Comparison of ENCODE assay signal across 9 mouse cellular contexts in genomic region chr12:54985257-54986051, GRCm38 (mm10). TPM values are rescaled to one million over a fixed set of nuclear protein-coding genes. Genes with fewer than 3 reads are reported as not detected.
DNase-seq lines count a peak whose midpoint lies in the region; ATAC-seq and TF ChIP-seq lines count a peak whose summit lies in the region.
"Had no signal": no experiment of that assay in that cellular context is flagged by ENCODE, and none has a peak within 500 bp of the region (broad histone marks: within the 10 kb centered on the region; RNA-seq: fewer than 3 reads in every experiment).

No protein-coding gene starts in this region.

- H3K36me3 ChIP-seq in G1E (replicated peaks) (peaks cover 43% of the 10 kb centered on the region), macrophage (ENCODE audit: inconsistent target) (no peaks in the 10 kb centered on the region)
- no peaks in the 10 kb centered on the region for H3K36me3 ChIP-seq in forebrain, embryonic 16.5 days (ENCODE audit: control insufficient read depth, insufficient read depth)

- peak overlapping the region; percentile 76 for H3K9ac ChIP-seq in forebrain, embryonic 16.5 days (replicated peaks; ENCODE audit: low read depth, low read length)

- peak; percentile 40 for DNase-seq in G1E (ENCODE audit: low spot score)
- peak; percentile 11 for DNase-seq in cerebellum, adult 11-12 months
- peak; percentile 67 for DNase-seq in heart, postnatal 4 days
- peak; percentile 22 to 47 for DNase-seq in layer of hippocampus, postnatal 14 days (ENCODE audit: low spot score in 2 of 2)
- DNase-seq in right cerebral cortex, adult 2 months (ENCODE audit: low spot score in 2 of 2): peak; percentile 37 to 57
- peak; percentile 15 for DNase-seq in urinary bladder, postnatal 10 days (ENCODE audit: low spot score)

- peak overlapping the region; percentile 89 for H3K4me2 ChIP-seq in forebrain, embryonic 16.5 days (ENCODE audit: low read length)

- H3K79me2 ChIP-seq in macrophage (ENCODE audit: inconsistent target): peaks cover 45% of the 10 kb centered on the region

- H3K4me1 ChIP-seq in G1E (ENCODE audit: insufficient read depth, low read depth, low read length): peaks cover 52% of the 10 kb centered on the region
- H3K4me1 ChIP-seq in forebrain, embryonic 16.5 days (replicated peaks; ENCODE audit: control insufficient read depth, insufficient read depth, low read length): peaks cover 7% of the 10 kb centered on the region

- peak overlapping the region; percentile 82 for H3K4me3 ChIP-seq in G1E (ENCODE audit: low read depth, low read length)
- H3K4me3 ChIP-seq in forebrain, embryonic 16.5 days (replicated peaks; ENCODE audit: low read length): peak overlapping the region; percentile 79
- H3K4me3 ChIP-seq in macrophage (ENCODE audit: inconsistent target): peak overlapping the region; percentile 50

- no peak for ATAC-seq in G1E (ENCODE audit: extremely low read depth, insufficient number of reproducible peaks, low FRiP score, poor library complexity, severe bottlenecking)
- ATAC-seq in forebrain, embryonic 16.5 days: peak; percentile 59

- TF ChIP-seq CTCF in G1E (IDR thresholded peaks at IDR 0.05; ENCODE audit: low read depth, low read length): no peak

- H3K27me3 ChIP-seq in G1E (ENCODE audit: insufficient read depth, low read length): no peaks in the 10 kb centered on the region
- no peaks in the 10 kb centered on the region for H3K27me3 ChIP-seq in forebrain, embryonic 16.5 days (replicated peaks; ENCODE audit: control insufficient read depth, insufficient read depth, low read length)

- H3K27ac ChIP-seq in forebrain, embryonic 16.5 days (ENCODE audit: low read length): peak overlapping the region; percentile 76
- H3K27ac ChIP-seq in macrophage: no peak overlapping the region

- WGBS in forebrain, embryonic 16.5 days: under 1% methylated on average over 81 of the region's 117 CpGs
- WGBS in macrophage (ENCODE audit: missing documents): under 1% methylated on average over 81 of the region's 117 CpGs

- no peaks in the 10 kb centered on the region for H3K9me3 ChIP-seq in G1E (replicated peaks)
- no peaks in the 10 kb centered on the region for H3K9me3 ChIP-seq in forebrain, embryonic 16.5 days (ENCODE audit: control insufficient read depth, low read length)

RNA-seq across cellular contexts. Expression of gene Gm20403, which starts 0.9 kb away (rescaled TPM):
- not detected in 2 replicates for total RNA-seq in G1E (2014; fragmentation: Nextera tagmentation)
- total RNA-seq in G1E (2017): not detected in 2 replicates
- polyA plus RNA-seq in G1E (2012): 0.46 and 0.79 TPM in 2 replicates
- polyA plus RNA-seq in forebrain, embryonic 16.5 days (2015; fragmentation: Nextera tagmentation; extraction: Ambion mirVana): not detected in 2 replicates
- total RNA-seq in heart, postnatal 4 days (2021): not detected
- not detected for total RNA-seq in layer of hippocampus, postnatal 14 days (2021)
- total RNA-seq in macrophage (2018; cell fraction: chromatin; rRNA removed): not detected
- total RNA-seq in macrophage (2018; cell fraction: cytosol; rRNA removed): not detected
- total RNA-seq in macrophage (2018; cell fraction: nucleus; rRNA removed): not detected
- not detected in 3 replicates for polyA plus RNA-seq in macrophage (2018)
- polyA plus RNA-seq: large intestine, adult 2 months had no signal

RNA-seq across cellular contexts. Expression of gene Baz1a, which starts 28.7 kb away (rescaled TPM):
- total RNA-seq in G1E (2014; fragmentation: Nextera tagmentation): 343 and 370 TPM in 2 replicates
- 138 and 174 TPM in 2 replicates for total RNA-seq in G1E (2017)
- 34.1 and 35.2 TPM in 2 replicates for polyA plus RNA-seq in G1E (2012)
- polyA plus RNA-seq in forebrain, embryonic 16.5 days (2015; fragmentation: Nextera tagmentation; extraction: Ambion mirVana): 12.1 and 18.0 TPM in 2 replicates
- 10 to 100 TPM; 15.0 to 16.5 TPM for total RNA-seq in heart, postnatal 4 days (2021)
- total RNA-seq in layer of hippocampus, postnatal 14 days (2021): 1 to 10 TPM; 1.2 to 3.8 TPM
- 100 to 1,000 TPM in 25 of 26 experiments, 10 to 100 TPM in 1; 90.4 to 463 (median 147) TPM for total RNA-seq in macrophage (2018; cell fraction: chromatin; rRNA removed)
- total RNA-seq in macrophage (2018; cell fraction: cytosol; rRNA removed): 10 to 100 TPM; 18.7 to 68.1 (median 23.2) TPM
- 100 to 1,000 TPM in 15 of 26 experiments, 10 to 100 TPM in 11; 68.7 to 373 (median 139) TPM for total RNA-seq in macrophage (2018; cell fraction: nucleus; rRNA removed)
- 18.5 to 21.9 TPM (median 20.9 TPM) in 3 replicates for polyA plus RNA-seq in macrophage (2018)

Comparison
In these comparisons a context has a peak if more than half of its experiments do, and no peak if none do; other contexts are left out.
1. DNase-seq: peak in every context shown above with its lines; median percentile 67 in heart, postnatal 4 days; 47 in right cerebral cortex, adult 2 months; 40 in G1E; 34 in layer of hippocampus, postnatal 14 days; 15 in urinary bladder, postnatal 10 days; 11 in cerebellum, adult 11-12 months.
2. RNA of gene Baz1a, which starts 28.7 kb away (total RNA-seq): 138 to 370 TPM in G1E; 15.0 to 16.5 TPM in heart, postnatal 4 days and 1.2 to 3.8 TPM in layer of hippocampus, postnatal 14 days; every median in the first group is over 4 times any median in the second.
3. Peak in every context shown above with its lines, with median percentiles within 50 percentile points of each other: H3K4me3 ChIP-seq.